Mouse (Mus musculus): ENCODE data around the gene Acbd6. TPM values are rescaled to one million over a fixed set of nuclear protein-coding genes. Genes with fewer than 3 reads are reported as not detected.

Gene Acbd6
- polyA plus RNA-seq, 1 experiment from 2014 or later = 72.5 TPM

- WGBS = 51% methylated on average over 21 of the region's 21 CpGs
- no peaks in the 10 kb centered on the region for H3K36me3 ChIP-seq (replicated peaks)
- peaks cover 74% of the 10 kb centered on the region for H3K4me1 ChIP-seq
- peak overlapping the region; percentile 80 for H3K27ac ChIP-seq
- peak overlapping the region; percentile 8; the same call in 1 of the 2 replicates for H3K4me3 ChIP-seq
- H3K27me3 ChIP-seq (ENCODE audit: poor library complexity, severe bottlenecking) = peaks cover 33% of the 10 kb centered on the region
- H3K9me3 ChIP-seq = peaks cover 7% of the 10 kb centered on the region
- DNase-seq (ENCODE audit: extremely low spot score, low spot score) = peak; percentile 42
Measured at GRCm38 (mm10) chr1:155530561-155531457, 27.1 kb upstream of the Acbd6 start.

- Histone ChIP-seq H3K27me3 (ENCODE audit: poor library complexity, severe bottlenecking) (peaks cover 21% of the 10 kb centered on the region), H3K4me3 (no peak overlapping the region), H3K36me3 (replicated peaks) (no peaks in the 10 kb centered on the region), H3K4me1 (peaks cover 58% of the 10 kb centered on the region), H3K9me3 (peaks cover 7% of the 10 kb centered on the region), H3K27ac (peak overlapping the region; percentile 22; the same call in 1 of the 2 replicates)
- 92% methylated on average over 5 of the region's 5 CpGs for WGBS
- no peak for DNase-seq (ENCODE audit: extremely low spot score, low spot score)
Measured at GRCm38 (mm10) chr1:155532396-155532795, 25.5 kb upstream of the Acbd6 start.

GRCm38 (mm10) chr1:155532833-155533688 is 24.9 kb upstream of the Acbd6 start:
- no peak for DNase-seq (ENCODE audit: extremely low spot score, low spot score)
- peak overlapping the region; percentile 22; the same call in 1 of the 2 replicates for H3K27ac ChIP-seq
- peaks cover 52% of the 10 kb centered on the region for H3K4me1 ChIP-seq
- H3K9me3 ChIP-seq = peaks cover 7% of the 10 kb centered on the region
- H3K36me3 ChIP-seq (replicated peaks) = no peaks in the 10 kb centered on the region
- WGBS = 71% methylated on average over 9 of the region's 9 CpGs
- H3K27me3 ChIP-seq (ENCODE audit: poor library complexity, severe bottlenecking) = peaks cover 19% of the 10 kb centered on the region
- H3K4me3 ChIP-seq = no peak overlapping the region

GRCm38 (mm10) chr1:155533689-155533965 is 24.3 kb upstream of the Acbd6 start:
- no peak for DNase-seq (ENCODE audit: extremely low spot score, low spot score)
- Histone ChIP-seq H3K36me3 (replicated peaks) (no peaks in the 10 kb centered on the region), H3K27me3 (ENCODE audit: poor library complexity, severe bottlenecking) (peaks cover 16% of the 10 kb centered on the region), H3K27ac (no peak overlapping the region), H3K9me3 (peaks cover 7% of the 10 kb centered on the region), H3K4me3 (no peak overlapping the region), H3K4me1 (peaks cover 46% of the 10 kb centered on the region)
- 81% methylated on average over 3 of the region's 3 CpGs for WGBS

- H3K4me3 ChIP-seq = no peak overlapping the region
- H3K9me3 ChIP-seq = no peaks in the 10 kb centered on the region
- no peak for DNase-seq (ENCODE audit: extremely low spot score, low spot score)
- H3K27ac ChIP-seq = no peak overlapping the region
- WGBS = 8% methylated on average over 2 of the region's 2 CpGs
- H3K27me3 ChIP-seq (ENCODE audit: poor library complexity, severe bottlenecking) = no peaks in the 10 kb centered on the region
- H3K4me1 ChIP-seq = peaks cover 14% of the 10 kb centered on the region
- H3K36me3 ChIP-seq (replicated peaks) = no peaks in the 10 kb centered on the region
Measured at GRCm38 (mm10) chr1:155537005-155537642, 20.8 kb upstream of the Acbd6 start.

GRCm38 (mm10) chr1:155538006-155538405 is 19.9 kb upstream of the Acbd6 start:
- Histone ChIP-seq H3K36me3 (replicated peaks) (no peaks in the 10 kb centered on the region), H3K27ac (no peak overlapping the region), H3K4me1 (peaks cover 7% of the 10 kb centered on the region), H3K4me3 (no peak overlapping the region), H3K9me3 (no peaks in the 10 kb centered on the region), H3K27me3 (ENCODE audit: poor library complexity, severe bottlenecking) (no peaks in the 10 kb centered on the region)
- WGBS = 79% methylated on average over 7 of the region's 7 CpGs
- no peak for DNase-seq (ENCODE audit: extremely low spot score, low spot score)

GRCm38 (mm10) chr1:155557642-155558011 is 293 bp upstream of the Acbd6 start:
- DNase-seq (ENCODE audit: extremely low spot score, low spot score) = no peak
- H3K4me3 ChIP-seq = peak overlapping the region; percentile 76
- peaks cover 7% of the 10 kb centered on the region; the same call in 1 of the 2 replicates for H3K9me3 ChIP-seq
- 61% methylated on average over 9 of the region's 9 CpGs for WGBS
- peak overlapping the region; percentile 95 for H3K27ac ChIP-seq
- no peaks in the 10 kb centered on the region for H3K27me3 ChIP-seq (ENCODE audit: poor library complexity, severe bottlenecking)
- H3K36me3 ChIP-seq (replicated peaks) = peaks cover 4% of the 10 kb centered on the region; the same call in 1 of the 2 replicates
- H3K4me1 ChIP-seq = peaks cover 33% of the 10 kb centered on the region

GRCm38 (mm10) chr1:155560021-155560420 is 2.1 kb downstream of the Acbd6 start:
- no peak for DNase-seq (ENCODE audit: extremely low spot score, low spot score)
- Histone ChIP-seq H3K4me1 (peaks cover 33% of the 10 kb centered on the region), H3K9me3 (no peaks in the 10 kb centered on the region), H3K4me3 (0 out of 2 replicates have a peak overlapping the region, but pooled peaks have one; percentile 76), H3K27ac (no peak overlapping the region), H3K36me3 (replicated peaks) (peaks cover 8% of the 10 kb centered on the region), H3K27me3 (ENCODE audit: poor library complexity, severe bottlenecking) (no peaks in the 10 kb centered on the region)
- 88% methylated on average over 4 of the region's 4 CpGs for WGBS

- H3K36me3 ChIP-seq (replicated peaks) = peaks cover 14% of the 10 kb centered on the region
- 92% methylated on average over 2 of the region's 2 CpGs for WGBS
- no peak for DNase-seq (ENCODE audit: extremely low spot score, low spot score)
- no peak overlapping the region for H3K27ac ChIP-seq
- peaks cover 33% of the 10 kb centered on the region for H3K4me1 ChIP-seq
- no peaks in the 10 kb centered on the region for H3K27me3 ChIP-seq (ENCODE audit: poor library complexity, severe bottlenecking)
- no peaks in the 10 kb centered on the region for H3K9me3 ChIP-seq
- H3K4me3 ChIP-seq = no peak overlapping the region
Measured at GRCm38 (mm10) chr1:155560678-155561077, 2.8 kb downstream of the Acbd6 start.

GRCm38 (mm10) chr1:155562206-155562605 is 4.3 kb downstream of the Acbd6 start:
- Histone ChIP-seq H3K4me1 (peaks cover 33% of the 10 kb centered on the region), H3K36me3 (replicated peaks) (peaks cover 29% of the 10 kb centered on the region), H3K27ac (no peak overlapping the region), H3K27me3 (ENCODE audit: poor library complexity, severe bottlenecking) (no peaks in the 10 kb centered on the region), H3K4me3 (no peak overlapping the region), H3K9me3 (no peaks in the 10 kb centered on the region)
- DNase-seq (ENCODE audit: extremely low spot score, low spot score) = no peak
- 86% methylated on average over 6 of the region's 6 CpGs for WGBS

- Histone ChIP-seq H3K9me3 (peaks cover 5% of the 10 kb centered on the region; the same call in 1 of the 2 replicates), H3K27me3 (ENCODE audit: poor library complexity, severe bottlenecking) (no peaks in the 10 kb centered on the region), H3K36me3 (replicated peaks) (peaks cover 51% of the 10 kb centered on the region), H3K4me1 (peaks cover 10% of the 10 kb centered on the region), H3K4me3 (no peak overlapping the region), H3K27ac (no peak overlapping the region)
- WGBS = 24% methylated on average over 3 of the region's 3 CpGs
- DNase-seq (ENCODE audit: extremely low spot score, low spot score) = peak; percentile 40
Measured at GRCm38 (mm10) chr1:155564741-155565140, 6.8 kb downstream of the Acbd6 start.

GRCm38 (mm10) chr1:155568133-155568532 is 10.2 kb downstream of the Acbd6 start:
- H3K36me3 ChIP-seq (replicated peaks) = peaks cover 70% of the 10 kb centered on the region
- no peaks in the 10 kb centered on the region for H3K27me3 ChIP-seq (ENCODE audit: poor library complexity, severe bottlenecking)
- 96% methylated on average over 9 of the region's 9 CpGs for WGBS
- H3K4me1 ChIP-seq = no peaks in the 10 kb centered on the region
- no peak overlapping the region for H3K27ac ChIP-seq
- no peak overlapping the region for H3K4me3 ChIP-seq
- DNase-seq (ENCODE audit: extremely low spot score, low spot score) = no peak
- peaks cover 5% of the 10 kb centered on the region; the same call in 1 of the 2 replicates for H3K9me3 ChIP-seq
